Mouse (Mus musculus) limb, embryonic 12.5 days (tissue): Measurements from ENCODE around the gene Rbm45. TPM values are rescaled to one million over a fixed set of nuclear protein-coding genes. Genes with fewer than 3 reads are reported as not detected.
A peak's percentile ranks its signal among the peaks of the same experiment; 100 is the strongest.

Experiments used
- ATAC-seq: fragments of 200-750 bp; cut with Nextera tagmentation; 2 replicates; pipeline ENCODE4 v1.8.0; 2017; ENCODE audit warnings: low read depth, moderate TSS enrichment; ENCODE audit not compliant: insufficient number of reproducible peaks, insufficient read depth, low FRiP score, low TSS enrichment
- H3K27ac ChIP-seq: fragments of 300-500 bp; sonication (generic); 2 replicates; pipeline ENCODE4 v1.5.1; 2016; ENCODE audit warnings: mild to moderate bottlenecking, moderate library complexity
- H3K27me3 ChIP-seq: fragments of 300-500 bp; sonication (generic); 2 replicates; pipeline ENCODE4 v1.6.1; 2016; ENCODE audit warnings: mild to moderate bottlenecking, moderate library complexity
- H3K36me3 ChIP-seq: fragments of 300-500 bp; sonication (generic); 2 replicates; pipeline ENCODE4 v1.6.1; 2016; ENCODE audit warnings: mild to moderate bottlenecking, moderate library complexity
- H3K4me1 ChIP-seq: fragments of 300-500 bp; sonication (generic); replicated peaks from 2 replicates; pipeline ENCODE4 v1.6.1; 2016
- H3K4me2 ChIP-seq: fragments of 300-500 bp; sonication (generic); 2 replicates; pipeline ENCODE4 v1.6.1; 2016; ENCODE audit warnings: mild to moderate bottlenecking, moderate library complexity
- H3K4me3 ChIP-seq: fragments of 300-500 bp; sonication (generic); replicated peaks from 2 replicates; pipeline ENCODE4 v1.5.1; 2016; ENCODE audit warnings: mild to moderate bottlenecking
- H3K9ac ChIP-seq: fragments of 300-500 bp; sonication (generic); replicated peaks from 2 replicates; pipeline ENCODE4 v1.6.1; 2016; ENCODE audit warnings: mild to moderate bottlenecking, moderate library complexity
- H3K9me3 ChIP-seq: fragments of 300-500 bp; sonication (generic); 2 replicates; pipeline ENCODE4 v1.6.1; 2016; ENCODE audit warnings: mild to moderate bottlenecking, moderate library complexity
- WGBS: fragments of 180-500 bp; shearing (Covaris S2); methylation state at CpG from one replicate; pipeline ENCODE4 v1.1.7; 2016; 5-methylcytosine and 5-hydroxymethylcytosine counted together
- polyA plus RNA-seq: library from polyadenylated mRNA; unstranded; fragments of >200 nt; fragmentation: Nextera tagmentation; extraction: Ambion mirVana; gene quantifications from 2 replicates; pipeline ENCODE4 v1.2.1, GENCODE M21; 2016

Gene Rbm45
- polyA plus RNA-seq: 13.2 and 18.8 TPM in 2 replicates

- peak within 1 kb of the TSS; percentile 85 for H3K4me3 ChIP-seq
- peaks cover 27% of the 10 kb centered on the region for H3K36me3 ChIP-seq
- H3K9me3 ChIP-seq: no peaks in the 10 kb centered on the region
- H3K9ac ChIP-seq: peak within 1 kb of the TSS; percentile 80
- H3K4me2 ChIP-seq: peak within 1 kb of the TSS; percentile 83
- H3K27ac ChIP-seq: peak within 1 kb of the TSS; percentile 42; the same call in 1 of the 2 replicates
- peaks cover 10% of the 10 kb centered on the region for H3K4me1 ChIP-seq
- ATAC-seq: peak; percentile 86
- H3K27me3 ChIP-seq: no peaks in the 10 kb centered on the region
- under 1% methylated on average over 61 of the region's 61 CpGs for WGBS
Measured at GRCm38 (mm10) chr2:76369821-76370655, at the start of gene Rbm45. TSS of gene Rbm45 (plus strand) at chr2:76369984.

- H3K27ac ChIP-seq: no peak overlapping the region
- no peaks in the 10 kb centered on the region for H3K9me3 ChIP-seq
- no peaks in the 10 kb centered on the region for H3K27me3 ChIP-seq
- H3K4me3 ChIP-seq: no peak overlapping the region
- 85% methylated on average over 6 of the region's 6 CpGs for WGBS
- no peak overlapping the region for H3K4me2 ChIP-seq
- no peaks in the 10 kb centered on the region for H3K4me1 ChIP-seq
- no peak for ATAC-seq
- no peak overlapping the region for H3K9ac ChIP-seq
- no peaks in the 10 kb centered on the region for H3K36me3 ChIP-seq
Measured at GRCm38 (mm10) chr2:76320336-76320735, 49.4 kb upstream of the Rbm45 start.

- Histone ChIP-seq H3K27me3 (no peaks in the 10 kb centered on the region), H3K36me3 (no peaks in the 10 kb centered on the region), H3K9ac (no peak overlapping the region), H3K4me1 (no peaks in the 10 kb centered on the region), H3K9me3 (no peaks in the 10 kb centered on the region), H3K4me3 (no peak overlapping the region), H3K4me2 (no peak overlapping the region), H3K27ac (no peak overlapping the region)
- no peak for ATAC-seq
- whole genome bisulfite sequencing: 85% methylated on average over 21 of the region's 21 CpGs
Measured at GRCm38 (mm10) chr2:76323185-76323875, 46.5 kb upstream of the Rbm45 start.

GRCm38 (mm10) chr2:76324463-76324862 lies 45.3 kb upstream of the Rbm45 start:
- no peak for ATAC-seq
- 88% methylated on average over 5 of the region's 5 CpGs for WGBS

GRCm38 (mm10) chr2:76326161-76326560 lies 43.6 kb upstream of the Rbm45 start:
- no peak overlapping the region for H3K27ac ChIP-seq
- WGBS: 78% methylated on average over 3 of the region's 3 CpGs
- no peak for ATAC-seq
- no peaks in the 10 kb centered on the region for H3K36me3 ChIP-seq
- H3K9ac ChIP-seq: no peak overlapping the region
- no peaks in the 10 kb centered on the region for H3K9me3 ChIP-seq
- no peaks in the 10 kb centered on the region for H3K4me1 ChIP-seq
- H3K4me2 ChIP-seq: no peak overlapping the region
- no peak overlapping the region for H3K4me3 ChIP-seq
- no peaks in the 10 kb centered on the region for H3K27me3 ChIP-seq

More at GRCm38 (mm10) chr2:76324463-76324862, 45.3 kb upstream of the Rbm45 start:
- Histone ChIP-seq H3K4me3 (no peak overlapping the region), H3K4me1 (no peaks in the 10 kb centered on the region), H3K4me2 (no peak overlapping the region), H3K27me3 (no peaks in the 10 kb centered on the region), H3K9me3 (no peaks in the 10 kb centered on the region), H3K9ac (no peak overlapping the region), H3K36me3 (no peaks in the 10 kb centered on the region), H3K27ac (no peak overlapping the region)

- Histone ChIP-seq H3K9ac (no peak overlapping the region), H3K27ac (no peak overlapping the region), H3K4me1 (no peaks in the 10 kb centered on the region), H3K4me2 (no peak overlapping the region), H3K36me3 (no peaks in the 10 kb centered on the region), H3K27me3 (no peaks in the 10 kb centered on the region), H3K4me3 (no peak overlapping the region), H3K9me3 (no peaks in the 10 kb centered on the region)
- ATAC-seq: no peak
- WGBS: 87% methylated on average over 5 of the region's 5 CpGs
Measured at GRCm38 (mm10) chr2:76330081-76330480, 39.7 kb upstream of the Rbm45 start.

- Histone ChIP-seq H3K9me3 (no peaks in the 10 kb centered on the region), H3K9ac (no peak overlapping the region), H3K4me1 (no peaks in the 10 kb centered on the region; the same call in 1 of the 2 replicates), H3K4me2 (no peak overlapping the region), H3K27ac (no peak overlapping the region), H3K27me3 (peaks cover 12% of the 10 kb centered on the region), H3K4me3 (no peak overlapping the region), H3K36me3 (no peaks in the 10 kb centered on the region)
- ATAC-seq: no peak
- 68% methylated on average over 11 of the region's 11 CpGs for WGBS
Measured at GRCm38 (mm10) chr2:76332161-76332805, 37.5 kb upstream of the Rbm45 start.

- no peak overlapping the region for H3K27ac ChIP-seq
- H3K4me1 ChIP-seq: peaks cover 9% of the 10 kb centered on the region
- H3K4me2 ChIP-seq: no peak overlapping the region
- no peaks in the 10 kb centered on the region for H3K36me3 ChIP-seq
- 79% methylated on average over 5 of the region's 5 CpGs for WGBS
- H3K9me3 ChIP-seq: no peaks in the 10 kb centered on the region
- no peak overlapping the region for H3K4me3 ChIP-seq
- ATAC-seq: no peak
- H3K27me3 ChIP-seq: peaks cover 35% of the 10 kb centered on the region
- no peak overlapping the region for H3K9ac ChIP-seq
Measured at GRCm38 (mm10) chr2:76334596-76334995, 35.2 kb upstream of the Rbm45 start.

- Histone ChIP-seq H3K4me3 (peak within 1 kb of the TSS; percentile 51), H3K4me1 (peaks cover 9% of the 10 kb centered on the region), H3K27ac (no peak within 1 kb of the TSS), H3K27me3 (peaks cover 43% of the 10 kb centered on the region), H3K36me3 (no peaks in the 10 kb centered on the region), H3K9ac (peak within 1 kb of the TSS; percentile 54), H3K4me2 (peak within 1 kb of the TSS; percentile 95), H3K9me3 (no peaks in the 10 kb centered on the region)
- peak; percentile 37 for ATAC-seq
- WGBS: 16% methylated on average over 41 of the region's 41 CpGs
Measured at GRCm38 (mm10) chr2:76338215-76339156, 31.3 kb upstream of the Rbm45 start, which contains the start of gene Pde11a. TSS of gene Pde11a (minus strand) at chr2:76338774.

- H3K27me3 ChIP-seq: peaks cover 31% of the 10 kb centered on the region
- ATAC-seq: no peak
- peaks cover 9% of the 10 kb centered on the region; the same call in 1 of the 2 replicates for H3K4me1 ChIP-seq
- H3K4me3 ChIP-seq: no peak overlapping the region
- 87% methylated on average over 9 of the region's 9 CpGs for WGBS
- H3K9me3 ChIP-seq: no peaks in the 10 kb centered on the region
- H3K4me2 ChIP-seq: no peak overlapping the region
- no peak overlapping the region for H3K27ac ChIP-seq
- H3K9ac ChIP-seq: no peak overlapping the region
- no peaks in the 10 kb centered on the region for H3K36me3 ChIP-seq
Measured at GRCm38 (mm10) chr2:76342146-76342545, 27.6 kb upstream of the Rbm45 start.
